Mouse (Mus musculus): ENCODE measurements at regions not wholly inside any gene's neighbourhood (a gene's known extent, or its start where the extent isn't known, plus 50 kb on each side); places are given as distances from the start of the nearest gene placed in this dataset.

DNA sequence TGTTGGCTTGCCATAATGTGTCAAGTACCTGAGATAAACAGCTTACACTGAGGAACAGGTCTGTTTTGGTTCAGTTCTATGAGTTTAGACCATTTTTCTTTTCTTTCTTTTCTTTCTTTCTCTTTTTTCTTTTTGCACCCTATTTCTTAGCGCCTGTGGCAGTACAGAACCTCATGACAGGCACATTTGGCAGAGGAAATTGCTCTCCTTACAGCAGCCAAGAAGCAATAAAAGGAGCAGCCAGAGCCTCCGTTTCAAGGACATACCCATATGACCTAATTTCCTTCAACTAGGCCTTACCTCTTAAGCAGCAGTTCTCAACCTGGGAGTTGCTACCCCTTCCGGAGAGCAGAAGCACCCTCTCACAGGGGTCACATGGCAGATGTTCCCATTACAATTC is 173.9 kb upstream of the Clec14a start:
- in situ Hi-C loops (cut with MseI, MboI), result no loop called here

DNA sequence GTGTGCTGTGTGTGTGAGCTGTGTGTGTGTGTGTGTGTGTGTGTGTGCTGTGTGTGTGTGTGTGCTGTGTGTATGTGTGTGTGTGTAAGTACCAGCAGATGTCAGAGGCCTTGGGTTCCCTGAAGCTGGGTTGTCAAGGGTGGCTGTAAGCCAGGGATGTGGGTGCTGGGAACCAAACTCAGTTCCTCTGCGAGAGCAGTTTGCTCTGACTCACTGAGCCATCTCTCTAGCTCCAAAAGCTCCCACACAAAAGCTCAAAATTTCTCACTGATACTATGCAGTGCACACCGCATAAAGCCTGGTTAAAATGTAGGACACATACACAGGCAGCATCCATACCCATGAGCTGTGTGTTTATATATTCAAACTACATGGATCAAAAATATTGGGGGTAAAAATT is 172.9 kb upstream of the Clec14a start:
- in situ Hi-C loops (cut with MseI, MboI), result no loop called here

DNA sequence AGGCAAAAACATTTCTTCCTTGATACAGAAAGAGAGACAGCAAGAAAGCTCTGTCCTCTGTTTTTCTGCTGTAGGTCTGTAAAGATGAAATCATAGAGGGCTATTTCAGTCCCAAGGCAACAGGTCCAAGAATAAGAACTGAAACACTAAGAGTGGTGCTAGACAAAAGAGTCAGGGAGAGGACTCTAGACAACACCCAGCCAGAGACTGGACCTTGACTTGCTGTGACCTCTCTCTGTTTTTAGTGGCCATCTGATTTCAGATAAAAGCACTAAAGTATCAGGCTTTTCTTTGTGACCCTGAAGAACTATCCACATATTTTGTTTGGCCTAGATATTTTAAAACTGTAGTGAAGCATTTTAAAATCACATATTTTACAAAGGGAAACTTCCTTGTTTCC is 171.6 kb upstream of the Clec14a start:
- in situ Hi-C loops (cut with MseI, MboI), result no loop called here

DNA sequence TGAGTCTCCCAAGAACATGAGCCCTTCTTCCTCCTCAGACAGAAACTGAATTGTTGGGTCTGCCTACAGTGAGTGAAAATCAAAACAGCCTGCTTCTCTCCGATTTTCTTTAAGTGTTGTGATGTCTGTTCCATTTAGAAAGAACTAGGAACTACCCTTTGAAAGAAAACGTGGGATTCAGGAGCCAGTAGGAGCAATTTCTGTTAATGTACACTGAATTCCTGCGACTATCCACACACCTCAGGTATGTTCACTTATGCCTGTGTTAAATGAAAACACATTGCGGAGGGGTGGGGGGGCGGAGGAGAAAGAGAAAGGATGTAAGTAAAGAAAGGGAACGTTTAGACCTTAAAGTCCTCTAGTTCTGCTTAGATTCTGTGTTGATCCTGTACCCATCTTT is 167.9 kb upstream of the Clec14a start:
- in situ Hi-C loops (cut with MseI, MboI), result no loop called here

DNA sequence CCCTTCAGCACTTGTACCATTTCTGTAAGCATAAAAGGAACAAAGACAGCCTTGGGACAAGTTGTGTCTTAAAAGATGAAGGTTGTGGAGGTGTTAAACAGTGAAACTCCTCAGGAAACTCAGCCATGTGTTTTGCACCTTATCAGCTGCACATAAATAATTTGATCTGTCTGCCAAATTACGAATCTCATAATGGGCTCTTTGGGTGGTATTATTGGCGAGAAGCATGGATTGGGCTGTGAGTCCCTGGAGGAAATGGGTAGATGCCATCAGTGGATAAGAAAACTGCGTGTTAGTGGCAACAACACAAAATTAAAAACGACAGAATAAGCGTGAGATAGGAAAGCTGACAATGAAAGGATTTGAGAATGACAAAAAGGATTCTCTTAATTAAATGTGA is 165.4 kb upstream of the Clec14a start:
- in situ Hi-C loops (cut with MseI, MboI), result no loop called here

DNA sequence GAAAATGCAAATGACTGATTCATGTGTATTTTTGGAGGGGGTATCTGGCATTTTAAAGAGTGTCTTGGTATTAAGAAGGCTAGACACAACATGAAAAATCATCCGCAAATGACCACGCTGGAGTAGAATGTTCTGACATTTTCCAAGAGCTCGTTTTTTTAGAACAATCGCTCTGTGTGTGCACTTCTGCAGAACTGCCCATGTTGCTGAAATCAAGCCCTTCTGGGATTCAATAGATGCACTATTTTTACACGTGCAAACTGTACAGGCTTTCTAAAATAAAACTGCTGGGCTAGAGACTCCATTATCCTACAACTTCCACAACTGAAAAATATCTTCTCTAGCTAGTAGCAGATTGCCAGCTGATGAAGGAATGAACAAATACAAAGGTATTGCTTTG is 160.8 kb upstream of the Clec14a start:
- in situ Hi-C loops (cut with MseI, MboI), result no loop called here

DNA sequence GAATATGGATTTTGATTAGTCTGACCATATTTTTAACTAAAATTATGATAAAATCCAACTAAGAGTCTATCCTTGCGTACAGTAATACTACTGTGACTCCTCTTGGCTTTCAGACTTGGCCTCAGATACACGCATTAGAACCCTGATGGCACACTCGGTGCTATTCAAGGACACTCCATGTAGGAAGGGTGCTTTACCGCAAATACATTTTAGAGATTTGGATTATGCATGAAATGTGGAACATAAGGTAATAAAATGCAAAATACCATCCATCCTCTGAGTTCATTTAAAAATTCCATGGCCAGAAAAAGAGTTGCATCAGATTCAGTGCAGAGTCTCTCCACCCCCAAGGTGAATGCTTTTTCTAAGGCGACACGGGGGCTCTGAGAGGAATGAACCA is 157.7 kb upstream of the Clec14a start:
- in situ Hi-C loops (cut with MseI, MboI), result no loop called here

DNA sequence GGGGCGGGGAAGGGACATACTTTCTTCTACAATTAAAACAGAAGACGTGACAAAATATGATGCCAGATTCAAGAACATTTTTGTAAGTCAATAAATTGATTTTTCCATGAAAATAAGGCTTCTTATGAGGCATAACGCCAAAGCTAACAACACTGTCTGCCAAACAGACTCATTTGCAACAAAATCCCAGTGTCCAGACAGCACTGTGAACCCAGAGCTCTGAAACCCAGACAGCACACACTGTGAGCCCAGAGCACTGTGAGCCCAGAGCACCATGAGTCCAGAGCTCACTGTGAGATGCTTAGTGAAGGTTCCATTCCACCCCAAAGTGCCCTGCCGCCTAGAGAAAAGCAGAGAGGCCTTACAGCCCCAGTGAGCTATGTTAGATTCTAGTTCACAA is 156.9 kb upstream of the Clec14a start:
- in situ Hi-C loops (cut with MseI, MboI), result no loop called here

DNA sequence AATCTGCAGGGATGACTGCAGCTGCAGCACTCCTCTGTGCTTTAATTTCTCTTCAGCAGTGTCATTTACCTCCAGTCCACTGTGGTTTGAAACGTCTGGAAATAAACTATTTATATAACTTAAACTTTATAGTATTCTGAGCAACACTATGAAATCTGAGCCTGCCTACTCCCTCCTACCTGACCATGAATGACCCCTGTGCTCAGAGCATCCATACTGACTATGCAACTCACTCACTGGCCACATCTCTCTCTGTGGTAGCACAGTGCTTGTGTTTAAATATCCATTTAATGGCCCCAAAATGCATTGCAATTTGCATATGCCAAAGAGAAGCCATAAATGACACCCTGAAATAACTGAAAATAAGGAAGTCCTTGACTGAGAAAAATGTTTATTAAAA is 154.5 kb upstream of the Clec14a start:
- in situ Hi-C loops (cut with MseI, MboI), result no loop called here

DNA sequence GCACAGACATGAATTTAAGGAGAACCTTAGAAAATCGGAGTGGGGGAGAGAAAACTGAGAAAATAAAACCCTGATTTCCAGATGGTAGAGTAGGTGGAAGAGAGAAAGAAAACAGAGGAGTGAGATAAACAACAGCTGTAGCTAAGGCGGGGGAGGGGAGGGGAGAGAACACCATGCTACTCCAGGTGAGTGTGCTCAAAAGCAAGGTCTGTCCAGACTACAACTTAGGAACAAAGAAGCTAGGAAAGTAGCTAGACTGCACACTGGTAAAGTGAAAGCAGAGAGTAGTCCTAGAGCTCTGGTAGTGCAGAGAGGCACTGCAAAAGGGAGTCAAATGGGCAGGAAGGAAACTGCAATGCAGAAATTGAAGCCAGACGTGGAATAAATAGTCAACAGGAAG is 132.8 kb upstream of the Clec14a start:
- in situ Hi-C loops (cut with MseI, MboI), result no loop called here

DNA sequence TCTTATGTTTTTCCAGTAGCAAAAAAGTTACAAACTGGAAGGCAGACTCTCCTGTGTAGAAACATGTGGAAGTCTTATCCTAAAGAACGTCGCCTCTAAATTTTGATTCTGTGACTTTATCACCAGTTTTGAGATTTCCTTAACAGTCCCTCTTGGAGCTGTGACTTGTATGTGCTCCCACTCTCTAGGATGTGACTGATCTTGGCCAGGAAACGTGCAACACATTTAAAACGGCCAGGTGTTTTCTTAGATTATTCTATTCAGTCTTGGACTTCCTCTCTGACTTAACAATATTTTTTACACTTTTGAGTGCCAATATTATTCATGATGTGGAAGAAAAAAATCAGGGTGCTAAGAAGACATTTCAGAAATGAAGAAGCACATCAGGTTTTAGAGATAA is 91.2 kb upstream of the Clec14a start:
- in situ Hi-C loops (cut with MseI, MboI), result no loop called here

DNA sequence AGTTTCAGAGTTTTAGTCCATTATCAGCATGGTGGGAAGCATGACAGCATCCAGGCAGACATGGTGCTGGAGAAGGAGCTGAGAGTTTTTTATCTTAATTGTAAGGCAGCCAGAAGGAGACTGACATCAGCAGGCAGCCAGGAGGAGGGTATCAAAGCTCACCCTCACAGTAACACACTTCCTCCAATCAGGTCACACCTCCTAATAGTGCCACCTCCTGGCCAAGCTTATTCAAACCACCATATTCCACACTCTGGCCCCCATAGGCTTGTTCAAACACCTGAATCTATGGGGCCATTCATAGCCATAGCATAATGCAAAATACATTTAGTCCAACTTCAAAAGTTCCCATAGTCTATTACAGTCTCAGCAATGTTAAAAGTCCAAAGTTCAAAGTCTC is 65.1 kb upstream of the Clec14a start:
- in situ Hi-C loops (cut with MseI, MboI), result no loop called here

DNA sequence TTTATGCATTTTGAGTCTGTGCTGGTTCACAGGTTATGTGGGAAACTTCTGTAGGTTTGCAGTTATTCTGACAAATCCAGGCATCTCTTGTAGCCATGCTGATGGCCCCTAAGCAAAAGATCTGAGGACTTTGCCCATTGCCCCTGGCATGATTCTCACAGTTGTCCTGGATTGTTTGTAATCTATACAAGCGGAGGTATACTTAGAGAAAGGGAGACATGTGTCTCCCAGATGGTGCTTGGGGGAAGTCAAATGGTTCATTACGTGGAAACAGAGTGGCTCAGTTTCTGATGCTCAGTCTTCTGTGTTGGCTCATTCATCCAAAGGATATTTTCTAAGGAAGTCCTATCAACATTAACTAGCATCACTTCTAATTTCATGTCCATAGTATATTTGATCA is 60.8 kb upstream of the Clec14a start:
- in situ Hi-C loops (cut with MseI, MboI), result no loop called here

DNA sequence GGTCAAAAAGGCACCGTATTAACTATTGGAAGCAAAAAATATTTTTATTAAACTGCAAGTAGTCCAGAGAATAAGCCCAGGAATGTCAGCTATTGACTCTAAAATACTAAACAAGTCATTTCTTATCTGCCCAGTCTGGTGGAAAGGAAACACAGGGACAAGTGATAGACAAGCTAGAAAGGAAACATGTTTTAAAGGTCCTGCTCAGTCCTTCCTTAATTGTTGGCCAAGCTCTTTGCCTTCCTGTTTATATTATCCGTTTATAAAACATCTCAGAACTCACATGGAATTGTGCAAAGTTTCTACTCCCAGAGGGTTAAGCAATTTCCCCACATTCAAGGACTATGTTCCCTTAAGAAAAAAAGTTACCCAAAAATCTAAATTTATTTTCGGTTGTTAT is 54.9 kb upstream of the Clec14a start:
- in situ Hi-C loops (cut with MseI, MboI), result no loop called here
